Mouse (Mus musculus) liver, embryonic 15.5 days (tissue): ENCODE measurements around the gene Gm14399. TPM values are rescaled to one million over a fixed set of nuclear protein-coding genes. Genes with fewer than 3 reads are reported as not detected.
"Not testable (repeated sequence)": the region's sequence is repeated elsewhere in the genome, so short reads cannot be mapped to it uniquely, and the experiment has no call there.

Source experiments
- ATAC-seq: fragments of 200-750 bp; cut with Nextera tagmentation; 2 replicates; pipeline ENCODE4 v1.8.0; 2017; ENCODE audit warnings: moderate number of reproducible peaks, mild to moderate bottlenecking, moderate library complexity; ENCODE audit not compliant: insufficient read depth
- H3K27ac ChIP-seq: fragments of 300-500 bp; sonication (generic); replicated peaks from 2 replicates; pipeline ENCODE4 v1.5.1; 2015; ENCODE audit warnings: mild to moderate bottlenecking, inconsistent platforms
- H3K27me3 ChIP-seq: fragments of 300-500 bp; sonication (generic); 2 replicates; pipeline ENCODE4 v1.6.1; 2015; ENCODE audit warnings: mild to moderate bottlenecking, inconsistent platforms
- H3K36me3 ChIP-seq: fragments of 300-500 bp; sonication (generic); replicated peaks from 2 replicates; pipeline ENCODE4 v1.6.1; 2015; ENCODE audit warnings: moderate library complexity, mild to moderate bottlenecking, inconsistent platforms
- H3K4me1 ChIP-seq: fragments of 300-500 bp; sonication (generic); replicated peaks from 2 replicates; pipeline ENCODE4 v1.6.1; 2015; ENCODE audit warnings: inconsistent platforms
- H3K4me2 ChIP-seq: fragments of 300-500 bp; sonication (generic); 2 replicates; pipeline ENCODE4 v1.6.1; 2015; ENCODE audit warnings: moderate library complexity, mild to moderate bottlenecking, inconsistent platforms
- H3K4me3 ChIP-seq: fragments of 300-500 bp; sonication (generic); replicated peaks from 2 replicates; pipeline ENCODE4 v1.5.1; 2015; ENCODE audit warnings: mild to moderate bottlenecking, inconsistent platforms
- H3K9ac ChIP-seq: fragments of 300-500 bp; sonication (generic); 2 replicates; pipeline ENCODE4 v1.6.1; 2015; ENCODE audit warnings: moderate library complexity, mild to moderate bottlenecking, inconsistent platforms
- H3K9me3 ChIP-seq: fragments of 300-500 bp; sonication (generic); replicated peaks from 2 replicates; pipeline ENCODE4 v1.6.1; 2016; ENCODE audit warnings: inconsistent platforms
- WGBS: fragments of 180-500 bp; shearing (Covaris S2); methylation state at CpG from one replicate; pipeline ENCODE4 v1.1.7; 2015; ENCODE audit warnings: mixed read lengths; ENCODE audit not compliant: insufficient replicate concordance; 5-methylcytosine and 5-hydroxymethylcytosine counted together
- polyA plus RNA-seq: library from polyadenylated mRNA; unstranded; fragments of >200 nt; fragmentation: Nextera tagmentation; extraction: Ambion mirVana; gene quantifications from 2 replicates; pipeline ENCODE4 v1.2.1, GENCODE M21; 2015

Gm14399 gene
- 1.0 and 1.2 TPM in 2 replicates for polyA plus RNA-seq

GRCm38 (mm10) chr2:175141993-175142295 lies at the start of gene Gm14399:
TSS of gene Gm14399 (minus strand) at chr2:175142012.
- not testable (repeated sequence) for H3K27ac ChIP-seq, H3K9ac ChIP-seq, H3K4me1 ChIP-seq, H3K27me3 ChIP-seq, H3K9me3 ChIP-seq, ATAC-seq, H3K36me3 ChIP-seq
- Histone ChIP-seq H3K4me2 (peak within 1 kb of the TSS; percentile 48), H3K4me3 (peak within 1 kb of the TSS; percentile 52)
- 0% methylated on average over 1 of the region's 2 CpGs for WGBS

GRCm38 (mm10) chr2:175179008-175179407 lies 37.2 kb upstream of the Gm14399 start:
- not testable (repeated sequence) for H3K9ac ChIP-seq, ATAC-seq
- WGBS = 28% methylated on average over 1 of the region's 1 CpGs

DNA sequence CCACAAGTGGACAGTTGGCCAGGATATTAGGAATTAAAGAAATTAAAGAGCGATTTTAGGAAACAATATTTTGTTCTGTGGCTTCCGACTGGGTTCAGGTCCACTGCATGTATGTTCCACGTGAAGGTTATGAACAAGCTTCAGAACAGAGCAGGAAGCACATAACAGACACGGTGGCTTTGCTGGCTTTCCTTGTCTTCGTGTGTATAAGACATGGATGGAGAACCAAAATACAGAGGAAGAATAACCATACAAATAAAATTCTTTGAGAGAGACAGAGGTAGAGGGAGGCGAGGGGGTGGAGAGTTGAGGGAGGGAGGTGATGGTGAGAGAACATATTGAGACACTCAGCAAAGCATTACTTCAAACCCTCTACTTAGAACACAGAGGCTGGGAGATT lies 34.5 kb upstream of the Gm14399 start:
- 63% methylated on average over 6 of the region's 6 CpGs for WGBS
- no peaks in the 10 kb centered on the region for H3K36me3 ChIP-seq
- no peak overlapping the region for H3K27ac ChIP-seq
- H3K27me3 ChIP-seq = no peaks in the 10 kb centered on the region
- H3K4me2 ChIP-seq = no peak overlapping the region
- no peaks in the 10 kb centered on the region for H3K9me3 ChIP-seq
- no peaks in the 10 kb centered on the region for H3K4me1 ChIP-seq
- no peak overlapping the region for H3K4me3 ChIP-seq
- no peak overlapping the region for H3K9ac ChIP-seq
- ATAC-seq = no peak

More at GRCm38 (mm10) chr2:175179008-175179407, 37.2 kb upstream of the Gm14399 start:
- H3K4me2 ChIP-seq, H3K27me3 ChIP-seq, H3K36me3 ChIP-seq, H3K4me1 ChIP-seq, H3K4me3 ChIP-seq, H3K27ac ChIP-seq, H3K9me3 ChIP-seq: not testable (repeated sequence)

GRCm38 (mm10) chr2:175175401-175176180 lies 33.8 kb upstream of the Gm14399 start, which contains the start of gene Gm14443:
TSS of gene Gm14443 (minus strand) at chr2:175175871.
- H3K27ac ChIP-seq, ATAC-seq, H3K9me3 ChIP-seq, H3K27me3 ChIP-seq, H3K4me2 ChIP-seq, H3K9ac ChIP-seq, H3K36me3 ChIP-seq, H3K4me1 ChIP-seq, H3K4me3 ChIP-seq: not testable (repeated sequence)
- WGBS = 49% methylated on average over 12 of the region's 12 CpGs

- H3K27me3 ChIP-seq, H3K4me3 ChIP-seq, H3K36me3 ChIP-seq, H3K4me1 ChIP-seq, H3K4me2 ChIP-seq, ATAC-seq, H3K27ac ChIP-seq, H3K9me3 ChIP-seq, H3K9ac ChIP-seq: not testable (repeated sequence)
- WGBS = 67% methylated on average over 2 of the region's 2 CpGs
Measured at GRCm38 (mm10) chr2:175174058-175174457, 32.2 kb upstream of the Gm14399 start.

GRCm38 (mm10) chr2:175172906-175173595 lies 31.2 kb upstream of the Gm14399 start:
- H3K36me3 ChIP-seq, H3K9ac ChIP-seq, H3K27ac ChIP-seq, H3K4me1 ChIP-seq, H3K9me3 ChIP-seq, H3K4me3 ChIP-seq, H3K27me3 ChIP-seq, H3K4me2 ChIP-seq, ATAC-seq: not testable (repeated sequence)
- 64% methylated on average over 3 of the region's 3 CpGs for WGBS

GRCm38 (mm10) chr2:175172123-175172522 lies 30.3 kb upstream of the Gm14399 start:
- Histone ChIP-seq H3K9me3 (no peaks in the 10 kb centered on the region), H3K27ac (no peak overlapping the region), H3K4me3 (no peak overlapping the region), H3K36me3 (no peaks in the 10 kb centered on the region), H3K4me2 (no peak overlapping the region), H3K9ac (no peak overlapping the region), H3K4me1 (no peaks in the 10 kb centered on the region), H3K27me3 (no peaks in the 10 kb centered on the region)
- 49% methylated on average over 3 of the region's 3 CpGs for WGBS
- no peak for ATAC-seq

DNA sequence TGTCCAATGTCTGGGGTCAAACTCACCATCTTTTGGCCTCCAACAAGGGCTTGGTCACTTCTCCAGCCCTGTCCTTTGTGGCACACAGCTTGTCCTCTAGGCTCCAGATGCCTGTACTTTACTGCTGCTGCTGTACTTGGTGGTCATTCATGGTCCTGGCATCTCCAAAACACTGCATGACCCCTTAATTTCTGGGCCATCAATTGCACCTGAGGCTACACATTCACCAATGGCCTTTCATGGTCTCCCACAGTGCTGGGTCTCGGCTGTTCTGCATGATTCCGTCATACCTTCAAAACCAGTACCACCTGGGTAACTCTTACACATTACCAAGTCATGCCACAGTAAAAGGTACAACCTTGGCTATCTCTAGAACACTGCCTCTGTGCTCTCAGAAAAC lies 25.1 kb upstream of the Gm14399 start:
- not testable (repeated sequence) for H3K4me2 ChIP-seq, H3K36me3 ChIP-seq, H3K4me3 ChIP-seq, H3K27ac ChIP-seq, ATAC-seq, H3K27me3 ChIP-seq, H3K9me3 ChIP-seq, H3K4me1 ChIP-seq, H3K9ac ChIP-seq
- 72% methylated on average over 2 of the region's 2 CpGs for whole genome bisulfite sequencing

DNA sequence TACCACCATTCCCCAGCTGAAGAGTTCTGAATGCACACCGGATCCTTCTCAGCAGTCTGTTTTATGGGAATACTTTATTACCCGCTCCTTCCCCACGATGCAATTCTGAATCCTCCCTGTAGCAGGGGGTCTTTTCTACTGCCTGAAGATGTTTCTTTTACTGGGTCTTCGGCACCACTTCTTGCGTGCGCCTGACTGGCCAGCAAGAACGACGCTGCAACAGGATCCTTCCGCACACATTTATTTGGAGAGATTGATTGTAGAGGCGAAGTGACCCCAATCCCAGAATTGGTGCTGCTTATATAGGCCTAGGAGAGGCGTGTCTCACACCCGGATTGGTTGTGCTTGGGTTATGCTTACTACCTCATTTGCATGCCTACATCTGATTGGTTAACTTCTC lies 23.3 kb upstream of the Gm14399 start:
- H3K9ac ChIP-seq, H3K36me3 ChIP-seq, H3K4me2 ChIP-seq, H3K27me3 ChIP-seq, H3K27ac ChIP-seq, ATAC-seq, H3K9me3 ChIP-seq, H3K4me1 ChIP-seq, H3K4me3 ChIP-seq: not testable (repeated sequence)
- WGBS = 82% methylated on average over 12 of the region's 12 CpGs

GRCm38 (mm10) chr2:175161438-175161837 lies 19.6 kb upstream of the Gm14399 start:
- WGBS = 83% methylated on average over 4 of the region's 4 CpGs
- H3K4me3 ChIP-seq, ATAC-seq, H3K4me2 ChIP-seq, H3K4me1 ChIP-seq, H3K27me3 ChIP-seq, H3K9ac ChIP-seq, H3K27ac ChIP-seq, H3K9me3 ChIP-seq, H3K36me3 ChIP-seq: not testable (repeated sequence)

- H3K4me3 ChIP-seq = no peak overlapping the region
- 58% methylated on average over 3 of the region's 3 CpGs for WGBS
- H3K9me3 ChIP-seq = 0 out of 2 replicates have a peak, but pooled peaks cover 5% of the 10 kb centered on the region
- H3K36me3 ChIP-seq = no peaks in the 10 kb centered on the region
- H3K27ac ChIP-seq = no peak overlapping the region
- H3K27me3 ChIP-seq = no peaks in the 10 kb centered on the region
- H3K4me2 ChIP-seq = no peak overlapping the region
- ATAC-seq = no peak
- H3K9ac ChIP-seq = no peak overlapping the region
- no peaks in the 10 kb centered on the region for H3K4me1 ChIP-seq
Measured at GRCm38 (mm10) chr2:175158642-175159041, 16.8 kb upstream of the Gm14399 start.
